Mouse (Mus musculus) forebrain, embryonic 16.5 days (tissue): ENCODE results near the gene Nrbp1. TPM values are rescaled to one million over a fixed set of nuclear protein-coding genes. Genes with fewer than 3 reads are reported as not detected.

ENCODE experiments used
- ATAC-seq: fragments of 200-750 bp; cut with Nextera tagmentation; 2 replicates; pipeline ENCODE4 v1.8.0; 2017; ENCODE audit warnings: mild to moderate bottlenecking, moderate library complexity
- H3K27ac ChIP-seq: fragments of 300-500 bp; sonication (generic); 2 replicates; pipeline ENCODE4 v1.5.1; 2014; ENCODE audit warnings: low read length, control low read depth
- H3K27me3 ChIP-seq: fragments of 300-500 bp; sonication (generic); replicated peaks from 2 replicates; pipeline ENCODE4 v1.6.1; 2014; ENCODE audit warnings: low read length; ENCODE audit not compliant: control insufficient read depth, insufficient read depth
- H3K36me3 ChIP-seq: fragments of 300-500 bp; sonication (generic); 2 replicates; pipeline ENCODE4 v1.6.1; 2014; ENCODE audit not compliant: control insufficient read depth, insufficient read depth
- H3K4me1 ChIP-seq: fragments of 300-500 bp; sonication (generic); replicated peaks from 2 replicates; pipeline ENCODE4 v1.6.1; 2014; ENCODE audit warnings: low read length; ENCODE audit not compliant: control insufficient read depth, insufficient read depth
- H3K4me2 ChIP-seq: fragments of 300-500 bp; sonication (generic); 2 replicates; pipeline ENCODE4 v1.6.1; 2014; ENCODE audit warnings: mild to moderate bottlenecking, low read length, control low read depth
- H3K4me3 ChIP-seq: fragments of 300-500 bp; sonication (generic); replicated peaks from 2 replicates; pipeline ENCODE4 v1.5.1; 2014; ENCODE audit warnings: mild to moderate bottlenecking, low read length, control low read depth
- H3K9ac ChIP-seq: fragments of 300-500 bp; sonication (generic); replicated peaks from 2 replicates; pipeline ENCODE4 v1.6.1; 2014; ENCODE audit warnings: low read depth, low read length, control low read depth
- H3K9me3 ChIP-seq: fragments of 300-500 bp; sonication (generic); 2 replicates; pipeline ENCODE4 v1.6.1; 2016; ENCODE audit warnings: low read length; ENCODE audit not compliant: control insufficient read depth
- WGBS: fragments of 180-500 bp; shearing (Covaris S2); extraction: QIAGEN DNeasy Blood & Tissue Kit; methylation state at CpG from one replicate; pipeline ENCODE4 v1.1.7; 2014; 5-methylcytosine and 5-hydroxymethylcytosine counted together
- polyA plus RNA-seq: library from polyadenylated mRNA; unstranded; fragments of >200 nt; fragmentation: Nextera tagmentation; extraction: Ambion mirVana; gene quantifications from 2 replicates; pipeline ENCODE4 v1.2.1, GENCODE M21; 2015

Nrbp1 gene
- polyA plus RNA-seq, 1 experiment from 2014 or later = 169 TPM

DNA sequence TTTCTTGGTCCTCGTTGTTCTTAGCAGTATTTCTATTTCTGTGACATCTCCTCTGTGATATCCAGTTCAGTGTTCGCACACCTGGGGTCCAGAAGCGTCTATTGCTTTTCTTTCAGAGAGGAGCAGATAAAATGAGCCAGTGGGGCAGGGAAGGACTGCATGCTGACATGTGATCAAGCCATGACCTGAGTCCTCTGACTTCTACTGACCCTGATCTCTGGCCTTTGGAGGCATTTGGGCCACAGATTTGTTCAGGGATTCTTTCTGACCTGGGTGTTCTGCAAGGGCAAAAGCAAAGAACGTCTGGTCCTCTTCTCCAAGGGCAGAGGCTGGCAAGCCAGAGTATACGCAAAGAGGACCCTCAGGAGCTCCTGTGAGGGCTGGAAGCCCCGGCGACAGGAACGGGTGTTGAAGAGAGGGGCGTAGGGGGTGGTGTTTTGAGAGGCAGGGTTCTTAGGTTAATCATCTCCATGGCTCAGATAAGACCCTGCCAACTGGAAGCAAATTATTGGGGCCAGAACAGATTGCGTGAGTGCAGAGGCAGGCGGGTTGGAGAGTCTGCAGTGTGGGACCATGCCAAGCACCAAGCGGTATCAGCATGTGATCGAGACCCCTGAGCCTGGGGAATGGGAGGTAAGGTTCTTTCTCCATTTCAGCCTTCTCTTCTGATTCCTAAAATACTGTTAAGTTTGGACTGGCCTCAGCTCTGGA, 56.5 kb downstream of the Nrbp1 start, which contains the start of gene Gckr:
Gckr (plus strand) TSS at position 397 of the 711 bp plus-strand sequence.
- no peaks in the 10 kb centered on the region for H3K27me3 ChIP-seq
- H3K9me3 ChIP-seq = no peaks in the 10 kb centered on the region
- H3K4me3 ChIP-seq = peak within 1 kb of the TSS; percentile 79
- no peak for ATAC-seq
- H3K4me2 ChIP-seq = peak within 1 kb of the TSS; percentile 84
- peaks cover 2% of the 10 kb centered on the region; the same call in 1 of the 2 replicates for H3K36me3 ChIP-seq
- H3K27ac ChIP-seq = no peak within 1 kb of the TSS
- whole genome bisulfite sequencing = 81% methylated on average over 13 of the region's 13 CpGs
- peaks cover 15% of the 10 kb centered on the region for H3K4me1 ChIP-seq
- peak within 1 kb of the TSS; percentile 96; the same call in 1 of the 2 replicates for H3K9ac ChIP-seq

DNA sequence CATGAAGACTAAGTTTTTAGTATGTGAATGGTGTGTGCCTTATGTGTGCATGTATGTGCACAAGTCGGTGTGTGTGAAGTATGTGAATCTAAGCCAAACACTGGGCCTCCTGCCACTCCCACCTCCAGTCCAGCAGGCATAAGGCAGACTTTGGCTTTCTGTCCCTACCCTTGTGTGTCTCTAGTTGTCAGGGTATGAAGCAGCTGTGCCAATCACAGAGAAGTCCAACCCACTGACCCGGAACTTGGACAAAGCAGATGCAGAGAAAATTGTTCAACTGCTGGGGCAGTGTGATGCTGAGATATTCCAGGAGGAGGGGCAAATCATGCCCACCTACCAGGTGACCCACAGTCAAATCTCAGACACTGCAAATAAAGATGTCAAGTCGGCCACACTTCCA, 57.3 kb downstream of the Nrbp1 start:
- no peak overlapping the region for H3K27ac ChIP-seq
- no peak overlapping the region for H3K9ac ChIP-seq
- H3K36me3 ChIP-seq = no peaks in the 10 kb centered on the region; the same call in 1 of the 2 replicates
- H3K4me2 ChIP-seq = no peak overlapping the region
- no peak for ATAC-seq
- H3K4me3 ChIP-seq = no peak overlapping the region
- H3K27me3 ChIP-seq = no peaks in the 10 kb centered on the region
- 76% methylated on average over 3 of the region's 3 CpGs for WGBS
- no peaks in the 10 kb centered on the region for H3K9me3 ChIP-seq
- H3K4me1 ChIP-seq = peaks cover 15% of the 10 kb centered on the region

DNA sequence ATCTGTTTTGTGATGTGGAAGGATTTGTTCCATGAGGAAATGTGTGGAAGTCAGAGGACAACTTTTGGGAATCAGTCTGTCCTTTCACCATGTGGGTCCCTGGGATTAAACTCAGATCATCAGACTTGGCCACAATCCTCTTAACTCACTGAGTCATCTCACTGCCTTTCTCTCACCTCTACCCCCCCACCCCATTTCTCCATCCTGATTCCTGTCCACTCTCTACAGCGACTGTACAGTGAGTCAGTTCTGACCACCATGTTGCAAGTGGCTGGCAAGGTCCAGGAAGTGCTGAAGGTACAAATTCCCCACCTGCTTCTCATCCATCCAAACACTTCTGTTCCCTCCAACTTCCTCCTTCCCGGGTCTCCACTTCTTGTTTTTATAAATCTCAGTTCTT, 57.8 kb downstream of the Nrbp1 start:
- ATAC-seq = no peak
- H3K4me2 ChIP-seq = no peak overlapping the region
- H3K9me3 ChIP-seq = no peaks in the 10 kb centered on the region
- WGBS = 72% methylated on average over 2 of the region's 2 CpGs
- H3K36me3 ChIP-seq = no peaks in the 10 kb centered on the region
- H3K9ac ChIP-seq = no peak overlapping the region
- H3K4me3 ChIP-seq = no peak overlapping the region
- no peak overlapping the region for H3K27ac ChIP-seq
- H3K27me3 ChIP-seq = no peaks in the 10 kb centered on the region
- H3K4me1 ChIP-seq = peaks cover 15% of the 10 kb centered on the region

Other genes with a start within 250 kb of the Nrbp1 start
- gene Atraid, start 192.6 kb upstream of the Nrbp1 start, polyA plus RNA-seq = 155 and 158 TPM in 2 replicates
- 15.7 and 18.2 TPM in 2 replicates for gene Slc5a6, start 191.9 kb upstream of the Nrbp1 start, polyA plus RNA-seq
- gene Cad, start 186.1 kb upstream of the Nrbp1 start, polyA plus RNA-seq = 19.8 and 20.1 TPM in 2 replicates
- not detected in 2 replicates for gene Dnajc5g, start 134.6 kb upstream of the Nrbp1 start, polyA plus RNA-seq
- gene Slc30a3, start 132.6 kb upstream of the Nrbp1 start, polyA plus RNA-seq = 1.6 and 1.9 TPM in 2 replicates
- not detected in 2 replicates for gene Trim54, start 124.2 kb upstream of the Nrbp1 start, polyA plus RNA-seq
- not detected in 2 replicates for gene Ucn, start 102.0 kb upstream of the Nrbp1 start, polyA plus RNA-seq
- 49.4 and 50.1 TPM in 2 replicates for gene Mpv17, start 86.6 kb upstream of the Nrbp1 start, polyA plus RNA-seq
- gene Gm29609, start 61.0 kb upstream of the Nrbp1 start, polyA plus RNA-seq = 1.8 and 2.5 TPM in 2 replicates
- 72.1 and 79.4 TPM in 2 replicates for gene Gtf3c2, start 60.7 kb upstream of the Nrbp1 start, polyA plus RNA-seq
- 131 and 139 TPM in 2 replicates for gene Snx17, start 47.6 kb upstream of the Nrbp1 start, polyA plus RNA-seq
- gene Eif2b4, start 47.4 kb upstream of the Nrbp1 start, polyA plus RNA-seq = 91.0 and 93.4 TPM in 2 replicates
- gene Zfp513, start 38.6 kb upstream of the Nrbp1 start, polyA plus RNA-seq = 13.0 and 14.7 TPM in 2 replicates
- gene Ppm1g, start 20.2 kb upstream of the Nrbp1 start, polyA plus RNA-seq = 169 and 175 TPM in 2 replicates
- 0.99 TPM in 1 of 2 replicates, not detected in the other for gene Gm9970, start 368 bp downstream of the Nrbp1 start, polyA plus RNA-seq
- gene Krtcap3, start 10.8 kb downstream of the Nrbp1 start, polyA plus RNA-seq = 2.4 and 3.8 TPM in 2 replicates
- gene Ift172, start 50.3 kb downstream of the Nrbp1 start, polyA plus RNA-seq = 34.2 and 39.4 TPM in 2 replicates
- 81.8 and 90.6 TPM in 2 replicates for gene Fndc4, start 55.2 kb downstream of the Nrbp1 start, polyA plus RNA-seq
- 0.27 TPM in 1 of 2 replicates, not detected in the other for gene Gckr, start 56.6 kb downstream of the Nrbp1 start, polyA plus RNA-seq
- gene Zfp512, start 211.6 kb downstream of the Nrbp1 start, polyA plus RNA-seq = 127 and 138 TPM in 2 replicates
- not detected in 2 replicates for gene 4930548H24Rik, start 244.9 kb downstream of the Nrbp1 start, polyA plus RNA-seq